In the genomic region with DNA sequence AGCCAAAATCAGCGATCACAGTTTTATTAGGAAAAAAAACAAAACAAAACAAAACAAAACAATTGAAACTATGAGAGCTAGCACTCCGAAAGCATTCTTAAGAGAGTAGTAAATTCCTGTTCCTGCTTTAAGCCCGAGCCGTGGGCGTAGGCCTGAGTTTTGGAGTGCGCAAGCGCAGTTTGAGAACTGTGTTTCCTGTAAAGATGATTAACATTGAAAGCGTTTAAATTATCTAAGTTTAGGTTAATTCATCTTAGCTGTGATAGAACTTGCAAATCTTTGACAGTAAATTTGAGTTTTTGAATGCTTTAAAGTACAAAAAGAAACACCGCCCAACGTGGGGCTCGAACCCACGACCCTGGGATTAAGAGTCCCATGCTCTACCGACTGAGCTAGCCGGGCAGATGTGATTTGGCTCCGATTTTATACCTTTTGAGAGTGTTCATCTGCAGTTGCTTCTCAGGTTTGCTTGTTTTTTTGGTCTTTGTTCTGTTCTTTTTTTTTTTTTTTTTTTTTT, we compare ENCODE assay signal across 8 mouse cellular contexts. TPM values are rescaled to one million over a fixed set of nuclear protein-coding genes. Genes with fewer than 3 reads are reported as not detected.
DNase-seq lines count a peak whose midpoint lies in the region; ATAC-seq and TF ChIP-seq lines count a peak whose summit lies in the region.

No protein-coding gene starts in this region.

- intact Hi-C loops in gastrocnemius, adult 2 months (cut with DNase I) = loop anchor here (2.0 kb wide), 2 partner anchors 82 to 168 kb away; partner anchors contain the start of genes 2700049A03Rik and Timm9

- peak overlapping the region; percentile 59 for H3K4me2 ChIP-seq in hindbrain, postnatal 0 days (ENCODE audit: low read depth, low read length)

- H3K9me3 ChIP-seq in hindbrain, postnatal 0 days (ENCODE audit: low read length) = no peaks in the 10 kb centered on the region

- H3K27me3 ChIP-seq in hindbrain, postnatal 0 days (ENCODE audit: insufficient read depth, low read length) = no peaks in the 10 kb centered on the region

- DNase-seq in gastrocnemius, adult 2 months = peak; percentile 79
- peak; percentile 95 for DNase-seq in hindbrain, postnatal 0 days (ENCODE audit: low spot score)
- peak; percentile 86 to 87 for DNase-seq in left cerebral cortex, adult 18-20 months (ENCODE audit: low spot score in 2 of 2)
- peak; percentile 78 to 91 for DNase-seq in lung, postnatal 4 days
- DNase-seq in retina, postnatal 7 days (ENCODE audit: low read depth, low spot score) = peak; percentile 74
- DNase-seq in urinary bladder, adult 18-20 months (ENCODE audit: low spot score in 2 of 2) = peak; percentile 78 to 81

- no peak for TF ChIP-seq CTCF in gastrocnemius, adult 2 months (IDR thresholded peaks at IDR 0.05)
- TF ChIP-seq CTCF in hindbrain, postnatal 0 days (IDR thresholded peaks at IDR 0.05; ENCODE audit: low read depth) = no peak

- H3K36me3 ChIP-seq in hindbrain, postnatal 0 days (ENCODE audit: insufficient read depth, low read length) = peaks cover 6% of the 10 kb centered on the region; the same call in 1 of the 2 replicates

- 1% methylated on average over 15 of the region's 15 CpGs for WGBS in hindbrain, postnatal 0 days

- H3K4me1 ChIP-seq in hindbrain, postnatal 0 days (ENCODE audit: insufficient read depth, low read length) = no peaks in the 10 kb centered on the region

- peak overlapping the region; percentile 99 for H3K27ac ChIP-seq in gastrocnemius, adult 2 months
- H3K27ac ChIP-seq in hindbrain, postnatal 0 days = peak overlapping the region; percentile 89

- peak; percentile 60 for ATAC-seq in activated CD4-positive, CD25-positive, alpha-beta regulatory T cell, adult 4 months
- peak; percentile 61 for ATAC-seq in common myeloid progenitor, adult 5-6 weeks (replicated peaks; ENCODE audit: low read depth, poor library complexity, severe bottlenecking)
- ATAC-seq in hindbrain, postnatal 0 days = peak; percentile 78

- H3K4me3 ChIP-seq in gastrocnemius, adult 2 months = peak overlapping the region; percentile 96
- H3K4me3 ChIP-seq in hindbrain, postnatal 0 days (ENCODE audit: low read length) = peak overlapping the region; percentile 55

- H3K9ac ChIP-seq in hindbrain, postnatal 0 days (replicated peaks; ENCODE audit: low read length) = peak overlapping the region; percentile 66

RNA-seq across cellular contexts. Expression of gene Psma3, which starts 5.6 kb away (rescaled TPM):
- polyA plus RNA-seq in activated CD4-positive, CD25-positive, alpha-beta regulatory T cell, adult 4 months (2017; shearing (Covaris generic)) = 100 to 1,000 TPM; 350 to 389 TPM
- 350 and 381 TPM in 2 replicates for total RNA-seq in common myeloid progenitor, adult 5-6 weeks (2017)
- total RNA-seq in gastrocnemius, adult 2 months (2021) = 100 to 1,000 TPM; 286 to 306 TPM
- total RNA-seq in hindbrain, postnatal 0 days (2014; rRNA removed) = 99.7 and 118 TPM in 2 replicates
- 533 and 543 TPM in 2 replicates for polyA plus RNA-seq in hindbrain, postnatal 0 days (2015; fragmentation: Nextera tagmentation; extraction: Ambion mirVana)
- total RNA-seq in left cerebral cortex, adult 18-20 months (2021) = 100 to 1,000 TPM; 177 to 197 TPM

RNA-seq across cellular contexts. Expression of gene Actr10, which starts 31.2 kb away (rescaled TPM):
- polyA plus RNA-seq in activated CD4-positive, CD25-positive, alpha-beta regulatory T cell, adult 4 months (2017; shearing (Covaris generic)) = 100 to 1,000 TPM; 216 to 267 TPM
- total RNA-seq in common myeloid progenitor, adult 5-6 weeks (2017) = 50.3 and 60.0 TPM in 2 replicates
- 10 to 100 TPM; 84.5 to 94.2 TPM for total RNA-seq in gastrocnemius, adult 2 months (2021)
- 111 and 123 TPM in 2 replicates for total RNA-seq in hindbrain, postnatal 0 days (2014; rRNA removed)
- 173 and 176 TPM in 2 replicates for polyA plus RNA-seq in hindbrain, postnatal 0 days (2015; fragmentation: Nextera tagmentation; extraction: Ambion mirVana)
- 100 to 1,000 TPM; 165 to 169 TPM for total RNA-seq in left cerebral cortex, adult 18-20 months (2021)

RNA-seq across cellular contexts. Expression of gene Arid4a, which starts 46.9 kb away (rescaled TPM):
- polyA plus RNA-seq in activated CD4-positive, CD25-positive, alpha-beta regulatory T cell, adult 4 months (2017; shearing (Covaris generic)) = 10 to 100 TPM; 80.2 to 95.9 TPM
- 53.1 and 62.7 TPM in 2 replicates for total RNA-seq in common myeloid progenitor, adult 5-6 weeks (2017)
- 1 to 10 TPM; 8.7 to 9.0 TPM for total RNA-seq in gastrocnemius, adult 2 months (2021)
- total RNA-seq in hindbrain, postnatal 0 days (2014; rRNA removed) = 4.7 and 7.1 TPM in 2 replicates
- 32.7 and 41.4 TPM in 2 replicates for polyA plus RNA-seq in hindbrain, postnatal 0 days (2015; fragmentation: Nextera tagmentation; extraction: Ambion mirVana)
- total RNA-seq in left cerebral cortex, adult 18-20 months (2021) = 10 to 100 TPM; 37.2 to 38.9 TPM

Comparison
In these comparisons a context has a peak if more than half of its experiments do, and no peak if none do; other contexts are left out.
1. Peak in every context shown above with its lines: DNase-seq, ATAC-seq, H3K4me3 ChIP-seq and H3K27ac ChIP-seq.